Mouse (Mus musculus) midbrain, embryonic 12.5 days (tissue): ENCODE data around the gene Mbd3l1. TPM values are rescaled to one million over a fixed set of nuclear protein-coding genes. Genes with fewer than 3 reads are reported as not detected.
A peak's percentile ranks its signal among the peaks of the same experiment; 100 is the strongest.

Experiments used
- ATAC-seq: fragments of 200-750 bp; cut with Nextera tagmentation; 2 replicates; pipeline ENCODE4 v1.8.0; 2017; ENCODE audit warnings: low read depth, moderate TSS enrichment, moderate library complexity; ENCODE audit not compliant: low FRiP score
- H3K27ac ChIP-seq: fragments of 300-500 bp; sonication (generic); replicated peaks from 2 replicates; pipeline ENCODE4 v1.5.1; 2016; ENCODE audit warnings: mild to moderate bottlenecking
- H3K27me3 ChIP-seq: fragments of 300-500 bp; sonication (generic); 2 replicates; pipeline ENCODE4 v1.6.1; 2016; ENCODE audit warnings: mild to moderate bottlenecking
- H3K36me3 ChIP-seq: fragments of 300-500 bp; sonication (generic); 2 replicates; pipeline ENCODE4 v1.6.1; 2016
- H3K4me1 ChIP-seq: fragments of 300-500 bp; sonication (generic); 2 replicates; pipeline ENCODE4 v1.6.1; 2016
- H3K4me2 ChIP-seq: fragments of 300-500 bp; sonication (generic); replicated peaks from 2 replicates; pipeline ENCODE4 v1.6.1; 2016; ENCODE audit warnings: mild to moderate bottlenecking, moderate library complexity
- H3K4me3 ChIP-seq: fragments of 300-500 bp; sonication (generic); 2 replicates; pipeline ENCODE4 v1.5.1; 2016; ENCODE audit warnings: mild to moderate bottlenecking
- H3K9ac ChIP-seq: fragments of 300-500 bp; sonication (generic); replicated peaks from 2 replicates; pipeline ENCODE4 v1.6.1; 2016; ENCODE audit warnings: mild to moderate bottlenecking, moderate library complexity
- H3K9me3 ChIP-seq: fragments of 300-500 bp; sonication (generic); 2 replicates; pipeline ENCODE4 v1.6.1; 2016; ENCODE audit warnings: mild to moderate bottlenecking
- WGBS: fragments of 180-500 bp; shearing (Covaris S2); methylation state at CpG from one replicate; pipeline ENCODE4 v1.1.7; 2016; 5-methylcytosine and 5-hydroxymethylcytosine counted together
- microRNA-seq: library from miRNA; unstranded; fragments of <30 nt; microRNA quantifications from one replicate; pipeline ENCODE4, GENCODE M21; 2017
- polyA plus RNA-seq: library from polyadenylated mRNA; unstranded; fragments of >200 nt; fragmentation: Nextera tagmentation; extraction: Ambion mirVana; gene quantifications from 2 replicates; pipeline ENCODE4 v1.2.1, GENCODE M21; 2016

Mbd3l1 gene
- polyA plus RNA-seq, result not detected in 2 replicates

DNA sequence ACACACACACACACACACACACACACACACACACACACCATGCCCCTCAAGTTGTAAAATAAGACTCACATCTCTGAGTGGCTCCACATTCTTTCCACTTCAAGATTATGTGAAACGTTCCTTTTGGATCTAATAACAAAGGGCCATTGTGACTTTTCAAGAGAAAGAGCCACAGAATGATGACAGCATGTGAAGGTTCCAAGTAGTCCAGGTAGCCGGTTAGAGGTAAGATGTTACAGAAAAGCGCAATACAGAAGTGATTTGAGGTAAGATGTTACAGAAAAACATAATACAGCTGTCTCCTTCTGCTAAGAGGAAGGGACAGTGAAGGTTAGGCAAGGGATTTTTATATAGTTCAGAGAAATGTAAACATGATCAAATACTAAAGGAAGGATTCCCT lies at the start of gene Mbd3l1, which contains the start of gene Zfp558:
Mbd3l1 (plus strand) TSS at position 192 of the 400 bp plus-strand sequence.
Zfp558 (minus strand) TSS at position 101 of the 400 bp plus-strand sequence.
- 81% methylated on average over 3 of the region's 3 CpGs for WGBS
- Histone ChIP-seq H3K4me2 (no peak within 1 kb of the TSS), H3K4me3 (no peak within 1 kb of the TSS), H3K36me3 (no peaks in the 10 kb centered on the region), H3K9me3 (no peaks in the 10 kb centered on the region), H3K4me1 (no peaks in the 10 kb centered on the region), H3K27ac (no peak within 1 kb of the TSS), H3K27me3 (no peaks in the 10 kb centered on the region), H3K9ac (no peak within 1 kb of the TSS)
- no peak for ATAC-seq

DNA sequence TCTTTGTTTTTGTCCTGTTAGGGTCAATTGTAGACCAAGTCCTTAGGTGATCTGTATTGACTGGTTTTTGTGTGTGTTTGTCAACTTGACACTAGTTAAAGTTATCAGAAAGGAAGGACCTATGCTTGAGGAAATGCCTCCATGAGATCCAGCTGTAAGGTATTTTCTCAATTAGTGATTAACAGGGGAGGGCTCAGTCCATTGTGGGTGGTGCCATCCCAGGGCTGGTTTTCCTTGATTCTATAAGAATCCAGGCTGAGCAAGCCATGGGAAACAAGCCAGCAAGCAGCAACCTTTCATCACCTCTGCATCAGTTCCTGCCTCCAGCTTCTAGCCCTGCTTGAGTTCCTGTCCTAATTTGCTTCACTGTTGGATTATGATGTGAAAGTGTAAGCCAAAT lies 47.8 kb upstream of the Mbd3l1 start, which contains the start of gene Mbd3l2:
Mbd3l2 (plus strand) TSS at position 301 of the 400 bp plus-strand sequence.
- H3K36me3 ChIP-seq, result no peaks in the 10 kb centered on the region
- H3K9ac ChIP-seq, result no peak within 1 kb of the TSS

DNA sequence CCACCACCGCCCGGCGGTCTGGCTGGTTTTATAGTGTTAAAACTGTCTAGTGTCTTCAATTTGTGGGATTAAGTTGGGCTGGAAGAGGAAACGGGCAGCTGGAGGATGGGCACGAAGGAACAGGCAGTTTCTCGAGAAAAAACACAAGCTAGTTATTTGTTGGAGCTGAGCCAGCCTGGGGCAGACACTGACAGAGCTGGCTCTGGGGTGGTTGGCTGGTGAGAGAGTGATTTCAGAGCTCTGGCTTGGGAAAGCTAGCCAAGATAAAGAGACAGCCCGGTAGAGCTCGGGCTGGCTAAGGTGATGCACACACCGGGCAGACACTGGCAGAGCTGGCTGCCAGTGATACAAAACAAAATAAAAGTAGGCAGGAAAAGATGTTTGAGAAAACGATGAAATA lies 46.5 kb upstream of the Mbd3l1 start:
- Histone ChIP-seq H3K4me3 (no peak overlapping the region), H3K9me3 (no peaks in the 10 kb centered on the region), H3K36me3 (no peaks in the 10 kb centered on the region), H3K27me3 (no peaks in the 10 kb centered on the region), H3K4me2 (no peak overlapping the region), H3K4me1 (no peaks in the 10 kb centered on the region), H3K27ac (no peak overlapping the region), H3K9ac (no peak overlapping the region)
- 87% methylated on average over 10 of the region's 10 CpGs for WGBS
- ATAC-seq, result no peak

More for the DNA sequence above, 47.8 kb upstream of the Mbd3l1 start, which contains the start of gene Mbd3l2:
- H3K27ac ChIP-seq, result no peak within 1 kb of the TSS
- H3K27me3 ChIP-seq, result no peaks in the 10 kb centered on the region
- no peak within 1 kb of the TSS for H3K4me2 ChIP-seq
- no peak for ATAC-seq
- no peak within 1 kb of the TSS for H3K4me3 ChIP-seq
- H3K9me3 ChIP-seq, result no peaks in the 10 kb centered on the region
- no peaks in the 10 kb centered on the region for H3K4me1 ChIP-seq

DNA sequence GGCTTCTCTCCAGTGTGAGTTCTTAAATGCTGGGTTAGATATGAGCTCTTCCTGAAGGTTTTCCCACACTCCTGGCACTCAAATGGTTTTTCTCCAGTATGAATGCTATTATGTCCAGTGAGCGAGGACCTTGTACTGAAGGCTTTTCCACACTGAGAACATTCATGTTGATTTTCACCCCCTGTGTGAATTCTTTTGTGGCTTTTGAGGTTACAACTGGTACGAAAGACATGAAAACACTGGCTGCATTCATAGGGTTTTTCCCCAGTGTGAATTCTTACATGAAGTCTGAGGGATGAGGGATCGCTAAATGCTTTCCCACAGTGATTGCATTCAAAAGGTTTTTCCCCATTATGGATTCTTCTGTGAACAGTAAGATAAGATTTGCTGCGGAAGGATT lies 21.6 kb upstream of the Mbd3l1 start:
- H3K4me1 ChIP-seq, result no peaks in the 10 kb centered on the region
- H3K4me3 ChIP-seq, result no peak overlapping the region
- 84% methylated on average over 4 of the region's 4 CpGs for WGBS
- no peaks in the 10 kb centered on the region for H3K9me3 ChIP-seq
- H3K4me2 ChIP-seq, result no peak overlapping the region
- no peak overlapping the region for H3K9ac ChIP-seq
- H3K27me3 ChIP-seq, result no peaks in the 10 kb centered on the region
- peaks cover 51% of the 10 kb centered on the region for H3K36me3 ChIP-seq
- no peak overlapping the region for H3K27ac ChIP-seq
- no peak for ATAC-seq

DNA sequence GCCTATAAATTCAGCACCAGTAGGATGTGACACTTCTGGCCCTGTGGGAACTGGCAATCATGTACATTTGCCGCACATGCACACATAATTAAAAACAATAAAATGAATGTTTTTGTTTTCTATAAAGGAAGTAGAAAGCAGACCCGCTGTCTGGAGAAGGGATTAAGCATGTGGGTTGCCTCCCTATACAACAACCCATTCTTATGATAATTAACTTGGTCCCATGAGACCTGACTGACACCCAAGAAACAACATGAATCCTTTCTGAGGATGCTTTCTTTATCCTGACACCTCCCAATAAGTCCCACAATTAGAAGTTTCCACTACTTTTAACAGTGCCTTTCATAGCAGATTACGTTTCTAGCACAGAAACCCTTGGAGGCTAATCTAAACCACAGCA lies 10.8 kb upstream of the Mbd3l1 start:
- Histone ChIP-seq H3K9me3 (no peaks in the 10 kb centered on the region; the same call in 1 of the 2 replicates), H3K4me2 (no peak overlapping the region), H3K4me1 (peaks cover 8% of the 10 kb centered on the region; the same call in 1 of the 2 replicates), H3K4me3 (no peak overlapping the region), H3K36me3 (peaks cover 56% of the 10 kb centered on the region), H3K27me3 (no peaks in the 10 kb centered on the region), H3K27ac (no peak overlapping the region), H3K9ac (no peak overlapping the region)
- WGBS, result 26% methylated on average over 3 of the region's 3 CpGs
- ATAC-seq, result peak; percentile 38

DNA sequence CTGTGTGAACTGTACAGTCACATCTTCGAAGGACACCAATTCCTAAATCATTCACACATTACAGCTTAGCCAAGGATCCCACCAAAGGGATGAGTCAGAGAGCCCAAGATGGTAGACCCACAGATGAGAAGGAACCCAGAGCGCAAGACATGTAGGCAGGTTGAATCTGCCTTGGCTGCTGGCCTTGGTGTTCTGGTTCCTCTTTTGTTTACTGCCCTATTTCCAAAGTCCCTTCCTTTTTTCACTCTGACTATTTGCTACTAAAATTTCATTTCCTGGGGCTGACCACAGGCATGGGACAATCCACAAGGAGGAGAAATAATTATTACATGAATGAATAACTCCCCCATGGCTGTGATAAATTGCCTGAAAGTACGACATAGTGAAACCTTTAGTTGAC lies 10.2 kb upstream of the Mbd3l1 start:
- Histone ChIP-seq H3K4me3 (no peak overlapping the region), H3K27ac (no peak overlapping the region), H3K9ac (no peak overlapping the region), H3K4me1 (peaks cover 13% of the 10 kb centered on the region), H3K4me2 (no peak overlapping the region), H3K36me3 (peaks cover 53% of the 10 kb centered on the region), H3K9me3 (no peaks in the 10 kb centered on the region; the same call in 1 of the 2 replicates), H3K27me3 (no peaks in the 10 kb centered on the region)
- 88% methylated on average over 3 of the region's 3 CpGs for WGBS
- no peak for ATAC-seq

DNA sequence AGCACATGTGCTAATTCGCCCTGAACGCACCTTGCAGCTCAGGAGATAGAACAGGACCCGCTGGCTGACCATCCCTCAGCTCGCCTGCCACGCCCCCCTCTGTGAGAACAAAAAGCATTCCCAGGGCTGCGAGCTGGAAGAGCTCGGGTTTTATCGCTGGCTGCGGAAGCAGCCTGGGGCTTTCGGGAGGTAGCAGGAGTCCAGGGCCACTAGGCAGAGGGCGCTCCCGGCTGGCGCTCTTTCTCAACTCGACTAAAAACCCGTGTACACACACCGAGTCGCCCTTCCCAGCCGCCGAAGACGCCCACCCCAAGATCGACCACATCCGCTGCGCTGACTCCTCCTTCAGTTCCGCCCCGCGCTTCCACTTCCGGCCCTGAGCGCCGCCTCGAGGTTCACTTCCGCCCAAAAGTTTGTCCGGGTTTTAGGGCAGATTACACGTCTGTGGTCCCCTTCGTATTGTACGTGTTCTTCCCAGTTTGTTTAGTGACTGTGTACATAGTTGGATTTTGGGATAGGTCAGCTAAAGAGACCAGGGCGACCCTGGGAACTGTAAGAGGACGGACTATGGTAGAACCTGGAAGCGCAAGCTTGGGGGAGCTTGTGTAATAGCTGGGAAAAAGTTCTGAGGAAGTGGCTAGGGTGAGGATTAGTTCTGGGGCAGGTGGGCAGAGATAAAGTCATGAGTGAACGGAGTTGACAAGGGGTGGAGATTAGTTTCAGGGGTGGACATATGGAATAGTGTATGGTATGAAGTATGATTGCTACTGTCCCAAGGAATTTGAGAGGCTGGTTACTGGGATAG lies 4.6 kb upstream of the Mbd3l1 start:
- peaks cover 13% of the 10 kb centered on the region for H3K36me3 ChIP-seq
- H3K9me3 ChIP-seq, result no peaks in the 10 kb centered on the region
- H3K4me2 ChIP-seq, result peak overlapping the region; percentile 68
- ATAC-seq, result peak; percentile 97
- peaks cover 4% of the 10 kb centered on the region; the same call in 1 of the 2 replicates for H3K4me1 ChIP-seq
- 5% methylated on average over 39 of the region's 39 CpGs for WGBS
- peak overlapping the region; percentile 62 for H3K4me3 ChIP-seq
- no peaks in the 10 kb centered on the region for H3K27me3 ChIP-seq
- peak overlapping the region; percentile 70 for H3K9ac ChIP-seq
- H3K27ac ChIP-seq, result peak overlapping the region; percentile 94

DNA sequence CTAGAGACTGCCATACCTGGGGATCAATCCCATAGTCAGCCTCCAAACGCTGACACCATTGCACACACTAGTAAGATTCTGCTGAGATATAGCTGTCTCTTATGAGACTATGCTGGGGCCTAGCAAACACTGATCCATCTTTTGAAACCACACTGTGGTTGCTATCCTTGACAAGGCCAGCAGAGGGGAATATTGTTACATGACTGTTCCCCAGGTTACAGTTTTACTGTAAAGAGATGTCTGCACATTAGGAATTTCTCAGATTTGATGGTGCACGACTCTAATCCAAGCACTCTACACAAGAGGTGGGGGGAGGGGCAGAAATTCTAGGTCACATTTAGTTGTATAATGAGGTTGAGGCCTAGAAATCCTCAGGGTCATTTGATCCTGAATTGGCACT lies 29.9 kb downstream of the Mbd3l1 start:
- Histone ChIP-seq H3K27me3 (no peaks in the 10 kb centered on the region), H3K4me2 (no peak overlapping the region), H3K4me3 (no peak overlapping the region), H3K9ac (no peak overlapping the region), H3K27ac (no peak overlapping the region), H3K4me1 (no peaks in the 10 kb centered on the region), H3K9me3 (no peaks in the 10 kb centered on the region), H3K36me3 (no peaks in the 10 kb centered on the region)
- ATAC-seq, result no peak
- WGBS, result 54% methylated on average over 2 of the region's 2 CpGs

Small RNAs within 50 kb of the gene (microRNA-seq; reads per million reads assigned to microRNA genes)
- not detected for gene Gm22854

Other genes with a start within 250 kb of the Mbd3l1 start
- 134 and 159 TPM in 2 replicates for gene Chordc1, start 186.2 kb upstream of the Mbd3l1 start, polyA plus RNA-seq
- 1.6 and 1.7 TPM in 2 replicates for gene Naalad2, start 75.4 kb upstream of the Mbd3l1 start, polyA plus RNA-seq
- gene Ubtfl1, start 73.9 kb upstream of the Mbd3l1 start, polyA plus RNA-seq, result not detected in 2 replicates
- 0.14 TPM in 1 of 2 replicates, not detected in the other for gene Mbd3l2, start 47.7 kb upstream of the Mbd3l1 start, polyA plus RNA-seq
- gene Zfp558, start 91 bp upstream of the Mbd3l1 start, polyA plus RNA-seq, result 26.3 and 26.8 TPM in 2 replicates
- not detected in 2 replicates for gene Muc16, start 196.2 kb downstream of the Mbd3l1 start, polyA plus RNA-seq